Mouse (Mus musculus) embryonic stem cell, embryonic (primary cell): ENCODE measurements around the gene Pfdn2.
"Not testable (repeated sequence)": the region's sequence is repeated elsewhere in the genome, so short reads cannot be mapped to it uniquely, and the experiment has no call there.

ENCODE experiments used
- CTCF ChIA-PET, 4 experiments: fragments of 300-600 bp in 2 of 4; fragments of 350-600 bp in 2 of 4; sonication (Branson Sonifier 250); formaldehyde crosslinking; loops; one replicate each; lab custom pipeline; 2022; ENCODE audit warnings: inconsistent platforms in 2 of 4; lab: Charles Lee
- POLR2A ChIA-PET, 4 experiments: fragments of 300-600 bp in 2 of 4; fragments of 350-600 bp in 2 of 4; sonication (Branson Sonifier 250); formaldehyde crosslinking; loops; one replicate each; lab custom pipeline; 2022; ENCODE audit warnings: antibody characterized with exemption in 4 of 4, inconsistent platforms in 1 of 4; lab: Charles Lee

Pfdn2 gene

DNA sequence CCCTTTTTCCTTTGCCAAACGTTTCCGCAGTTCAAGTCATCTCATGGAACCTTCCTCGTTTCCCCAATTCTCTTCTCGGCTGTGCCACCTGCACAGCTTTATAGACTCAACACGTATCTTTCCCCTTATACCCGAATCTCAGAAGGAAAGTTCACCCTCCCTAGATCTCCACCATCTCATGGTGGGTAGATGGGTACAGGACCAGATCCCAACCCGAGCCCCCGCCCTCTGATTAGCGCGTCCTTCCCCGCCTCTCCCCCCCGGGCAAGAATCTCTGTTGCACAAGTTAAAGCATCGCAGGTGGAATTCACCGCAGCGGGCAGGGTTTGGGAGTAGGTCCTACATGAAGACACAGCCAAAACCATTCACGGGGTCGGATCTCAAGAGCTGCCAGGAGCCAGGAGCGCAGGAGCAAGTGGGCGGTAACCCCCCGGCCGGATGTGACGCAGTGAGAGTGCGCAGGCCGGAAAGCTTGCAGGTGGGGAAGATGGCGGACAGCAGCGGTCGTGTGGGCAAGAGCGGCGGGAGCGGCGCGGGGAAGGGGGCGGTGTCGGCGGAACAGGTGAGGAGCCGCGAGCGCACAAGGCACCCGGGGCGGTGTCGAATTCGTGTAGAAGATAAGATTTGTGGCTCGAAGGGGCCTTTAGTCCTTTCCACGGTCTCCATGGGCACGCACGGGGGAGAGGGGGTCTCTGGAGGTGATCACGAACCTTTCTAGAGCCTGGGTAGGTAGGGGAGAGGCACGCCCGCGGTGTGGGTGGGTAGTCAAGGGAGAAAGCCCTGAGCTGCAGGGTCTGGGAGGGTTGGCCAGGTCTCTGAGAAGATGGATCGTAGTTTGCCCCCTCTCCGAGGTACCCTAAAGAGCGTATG, at the start of gene Pfdn2, which contains the start of gene Nit1:
Gene Pfdn2 (plus strand): TSS at position 446 of the 870 bp plus-strand sequence.
Gene Nit1 (minus strand): TSS at position 422 of the 870 bp plus-strand sequence.
- POLR2A ChIA-PET = interaction anchor here (0.6 to 8.7 kb wide), 63 partner anchors 7 to 233 kb away, joined by 3 to 90 read pairs (median 4); partner anchors contain the start of genes Dedd (in 4 of the 4), Klhdc9 (in 3 of the 4), Ppox (in 3 of the 4) and B4galt3 (in 2 of the 4)
- CTCF ChIA-PET = interaction anchor here (0.5 to 2.9 kb wide), 14 partner anchors 11 to 125 kb away, joined by 3 to 14 read pairs (median 4); partner anchors contain the start of gene Klhdc9 (in 2 of the 4)

DNA sequence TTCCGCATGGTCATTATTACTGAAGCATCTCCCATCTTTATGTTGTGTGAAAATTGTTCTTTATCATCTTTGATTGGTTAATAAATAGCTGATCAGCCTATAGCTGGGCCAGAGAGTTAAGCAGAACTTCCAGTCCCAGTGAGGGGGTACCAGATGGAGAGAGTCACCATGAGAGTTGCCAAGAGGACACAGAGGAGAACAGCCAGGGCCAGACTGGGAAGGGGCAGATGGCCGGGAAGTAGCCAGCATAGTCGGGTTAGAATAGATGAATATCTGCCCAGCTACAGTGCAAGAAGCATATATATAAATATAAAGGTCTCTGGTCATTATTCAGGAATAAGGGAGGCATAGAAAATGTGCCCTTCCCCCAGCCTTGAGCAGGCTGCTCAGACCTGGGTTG, 47.2 kb upstream of the Pfdn2 start:
- ChIA-PET CTCF (interaction anchor here in 1 of 4 experiments (1.0 kb wide), 1 partner anchor 17 kb away, joined by 3 read pairs; the partner anchor contains the start of gene Ppox), POLR2A (interaction anchor here in 2 of 4 experiments (0.5 to 1.4 kb wide), 8 partner anchors 11 to 54 kb away, joined by 3 to 4 read pairs (median 4); partner anchors contain the start of genes Ppox (in 1 of the 2) and Usp21 (in 1 of the 2))

DNA sequence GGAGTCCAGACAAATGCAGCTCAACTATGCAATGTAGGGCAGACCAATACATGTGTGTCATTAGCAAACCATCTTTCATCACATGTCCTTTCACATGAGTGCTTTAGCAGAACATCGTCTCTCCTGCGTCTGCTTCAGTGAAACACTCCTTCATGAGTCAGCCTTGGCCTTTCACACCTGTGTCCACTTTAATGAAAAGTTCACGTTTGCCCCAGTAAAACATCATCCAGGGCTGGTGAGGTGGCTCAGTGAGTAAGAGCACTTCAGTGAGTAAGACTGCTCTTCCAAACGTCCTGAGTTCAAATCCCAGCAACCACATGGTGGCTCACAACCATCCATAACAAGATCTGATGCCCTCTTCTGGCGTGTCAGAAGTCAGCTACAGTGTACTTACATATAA, 39.3 kb upstream of the Pfdn2 start:
- POLR2A ChIA-PET = interaction anchor here in 3 of 4 experiments (0.6 to 2.6 kb wide), 10 partner anchors 9 to 195 kb away, joined by 3 to 7 read pairs (median 4); partner anchors contain the start of genes Fcer1g (in 1 of the 3), Ppox (in 1 of the 3) and Ufc1 (in 1 of the 3)
- CTCF ChIA-PET = not testable (repeated sequence)

DNA sequence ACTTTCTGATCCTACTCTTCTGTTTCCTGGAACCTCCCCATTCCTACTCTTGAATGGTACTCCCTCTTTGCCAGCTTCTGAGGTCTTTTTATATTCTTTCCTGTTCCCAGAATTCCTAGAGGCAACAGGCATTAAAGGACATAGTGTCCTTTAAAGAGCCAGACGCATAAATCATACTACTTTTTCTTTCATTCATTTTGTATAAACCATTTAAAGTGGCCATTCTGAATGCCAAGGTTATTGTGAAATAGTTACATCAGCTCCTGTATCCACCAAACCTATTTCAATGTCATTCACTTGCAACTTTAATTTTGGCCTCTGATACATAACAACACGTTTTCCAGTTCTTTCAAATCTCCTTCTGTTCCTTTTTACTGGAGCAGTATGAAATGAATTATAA, 36.1 kb upstream of the Pfdn2 start:
- ChIA-PET CTCF (interaction anchor here in 2 of 4 experiments (0.7 to 1.9 kb wide), 4 partner anchors 10 to 89 kb away, joined by 3 to 7 read pairs (median 4); partner anchors contain the start of gene Ppox (in 1 of the 2)), POLR2A (interaction anchor here in 3 of 4 experiments (0.7 to 3.2 kb wide), 15 partner anchors 10 to 193 kb away, joined by 3 to 15 read pairs (median 5); partner anchors contain the start of genes Nit1 (in 1 of the 3), Pfdn2 (in 1 of the 3), Ppox (in 1 of the 3) and Ufc1 (in 1 of the 3))

DNA sequence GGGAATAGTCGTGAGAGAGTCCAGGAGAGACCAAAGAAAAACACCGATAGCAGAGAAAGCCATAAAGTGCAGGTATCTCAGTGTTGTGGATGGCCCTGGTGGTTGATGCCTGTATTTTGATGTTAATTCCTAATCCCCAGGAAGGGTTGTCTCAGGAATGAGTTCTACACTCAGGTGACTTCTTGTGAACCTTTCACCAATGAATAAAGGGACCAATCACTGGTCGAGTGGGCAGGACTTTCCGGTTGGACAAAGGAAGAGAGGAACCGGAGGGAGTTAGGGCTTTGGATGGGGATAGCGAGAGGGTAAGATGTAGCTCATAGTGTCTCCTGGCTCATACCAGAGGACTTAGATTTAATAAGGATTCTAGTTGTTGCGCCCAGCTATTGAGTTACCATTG, 25.7 kb upstream of the Pfdn2 start:
- CTCF ChIA-PET = interaction anchor here in 1 of 4 experiments (0.8 to 2.2 kb wide), 8 partner anchors 15 to 244 kb away, joined by 3 to 9 read pairs (median 4); partner anchors contain the start of genes Klhdc9 and Ppox
- POLR2A ChIA-PET = interaction anchor here (0.6 to 5.1 kb wide), 48 partner anchors 9 to 424 kb away, joined by 3 to 72 read pairs (median 4); partner anchors contain the start of genes Dedd (in 3 of the 4), Nit1 (in 3 of the 4), Pfdn2 (in 3 of the 4) and Klhdc9 (in 2 of the 4)

DNA sequence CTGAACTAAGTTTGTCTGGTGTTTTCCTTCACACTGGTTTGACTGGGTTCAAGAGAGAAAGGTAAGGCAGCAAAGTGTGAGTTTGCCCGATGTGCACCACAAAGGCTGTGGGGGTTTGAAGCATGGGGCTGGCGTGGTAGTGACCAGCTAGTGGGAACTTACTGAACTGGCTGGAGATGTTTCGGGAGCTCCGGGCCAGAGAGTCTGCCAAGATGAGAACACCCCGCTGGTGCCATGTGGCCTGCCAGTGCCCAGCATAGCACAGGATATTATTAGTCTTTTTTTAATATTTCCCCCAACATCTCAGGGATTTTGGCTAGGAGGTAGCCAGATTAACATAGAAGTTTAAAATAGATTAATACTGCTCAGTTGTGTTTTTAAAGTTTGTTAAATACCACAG, 25.3 kb upstream of the Pfdn2 start:
- ChIA-PET CTCF (interaction anchor here in 1 of 4 experiments (0.8 to 2.2 kb wide), 8 partner anchors 14 to 244 kb away, joined by 3 to 9 read pairs (median 4); partner anchors contain the start of genes Klhdc9 and Ppox), POLR2A (interaction anchor here (0.6 to 5.1 kb wide), 46 partner anchors 8 to 425 kb away, joined by 3 to 72 read pairs (median 4); partner anchors contain the start of genes Dedd (in 3 of the 4), Nit1 (in 3 of the 4), Pfdn2 (in 3 of the 4) and Klhdc9 (in 2 of the 4))

DNA sequence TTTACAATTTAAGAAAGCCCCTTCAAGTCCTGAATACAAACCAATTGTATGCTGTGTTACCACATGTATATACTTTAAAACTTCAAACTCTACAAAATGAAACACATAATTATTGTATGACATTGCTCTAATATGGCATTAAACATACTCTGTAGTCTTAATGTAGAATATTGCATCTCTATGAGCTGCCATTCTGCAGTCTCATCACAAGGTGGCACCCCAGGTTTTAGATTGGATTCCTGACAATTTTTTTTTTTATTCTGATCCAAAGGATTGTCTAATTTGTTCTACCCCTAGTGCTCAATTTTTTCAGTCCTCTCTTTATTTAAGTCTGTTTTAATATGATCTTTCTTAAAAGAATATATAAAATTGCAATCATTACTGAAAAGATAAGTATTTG, 24.1 kb upstream of the Pfdn2 start:
- POLR2A ChIA-PET = interaction anchor here (0.6 to 5.1 kb wide), 47 partner anchors 9 to 181 kb away, joined by 3 to 72 read pairs (median 5); partner anchors contain the start of genes Klhdc9 (in 3 of the 4), Nit1 (in 3 of the 4), Pfdn2 (in 3 of the 4) and Alyref2 (in 2 of the 4)

DNA sequence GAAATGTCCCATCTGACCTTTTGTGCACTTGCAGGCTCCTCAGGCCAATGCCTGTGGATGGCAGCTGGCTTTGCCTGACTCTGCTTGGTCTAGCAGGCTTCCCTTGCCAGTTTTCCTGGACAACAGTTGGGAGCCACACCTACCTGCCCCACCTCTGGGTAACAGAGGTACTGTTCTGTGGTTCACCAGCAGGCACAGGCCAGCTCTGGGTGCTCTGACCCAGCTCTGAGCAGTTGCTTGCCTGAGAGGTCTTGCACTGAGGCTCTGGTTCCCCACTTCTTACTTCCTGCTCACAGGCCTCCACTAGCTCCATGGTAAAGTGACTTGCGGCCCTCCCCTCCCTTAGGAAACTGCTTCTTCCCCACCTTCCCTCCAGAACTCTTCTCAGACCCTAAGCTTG, 23.5 kb upstream of the Pfdn2 start:
- CTCF ChIA-PET = interaction anchor here (0.5 to 4.9 kb wide), 43 partner anchors 11 to 807 kb away, joined by 3 to 67 read pairs (median 4); partner anchors contain the start of genes Klhdc9 (in 2 of the 4), Nit1 (in 2 of the 4), Pfdn2 (in 2 of the 4) and Ppox (in 2 of the 4)
- POLR2A ChIA-PET = interaction anchor here (0.6 to 5.1 kb wide), 60 partner anchors 9 to 181 kb away, joined by 3 to 72 read pairs (median 4); partner anchors contain the start of genes Klhdc9 (in 3 of the 4), Nit1 (in 3 of the 4), Pfdn2 (in 3 of the 4) and Alyref2 (in 2 of the 4)

More for the DNA sequence above, 24.1 kb upstream of the Pfdn2 start:
- CTCF ChIA-PET = interaction anchor here (0.6 to 4.9 kb wide), 34 partner anchors 14 to 247 kb away, joined by 3 to 67 read pairs (median 4); partner anchors contain the start of genes Klhdc9 (in 2 of the 4), Nit1 (in 2 of the 4), Pfdn2 (in 2 of the 4) and Ppox (in 2 of the 4)

DNA sequence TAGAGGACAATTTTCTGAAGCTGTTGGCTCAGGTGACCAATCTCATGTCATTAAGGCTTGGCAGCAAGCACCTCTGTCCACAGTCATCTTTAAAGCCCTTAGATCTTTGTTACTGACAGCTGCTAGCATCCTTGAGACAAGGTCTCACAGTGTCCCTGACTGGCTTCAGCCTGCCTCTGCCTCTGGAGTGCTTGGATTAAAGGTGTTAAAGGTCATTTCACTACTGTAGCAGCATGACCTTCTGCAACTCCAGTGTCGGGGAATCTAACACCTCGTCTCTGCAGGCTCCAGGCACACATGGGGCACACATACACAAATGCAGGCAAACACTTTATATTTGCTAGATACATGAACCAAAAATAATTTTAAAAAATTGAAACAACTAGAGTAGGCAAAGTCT, 19.9 kb upstream of the Pfdn2 start:
- CTCF ChIA-PET = interaction anchor here in 2 of 4 experiments (0.5 to 4.9 kb wide), 3 partner anchors 32 to 176 kb away, joined by 3 to 67 read pairs (median 3); partner anchors contain the start of gene Klhdc9 (in 1 of the 2)

DNA sequence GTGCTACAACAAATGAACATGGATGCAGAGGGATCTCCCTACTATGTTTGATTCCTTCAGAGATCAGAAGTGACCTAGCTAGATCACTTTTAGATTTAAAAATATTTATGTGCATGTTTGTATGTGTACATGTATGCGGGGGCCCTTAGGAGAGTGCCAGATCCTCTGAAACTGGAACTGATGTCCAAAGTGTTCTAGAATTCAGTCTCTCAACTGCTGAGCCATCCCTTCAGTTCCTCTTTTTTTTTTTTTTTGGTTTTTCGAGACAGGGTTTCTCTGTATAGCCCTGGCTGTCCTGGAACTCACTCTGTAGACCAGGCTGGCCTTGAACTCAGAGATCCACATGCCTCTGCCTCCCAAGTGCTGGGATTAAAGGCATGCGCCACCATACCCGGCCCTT, 18.9 kb upstream of the Pfdn2 start:
- CTCF ChIA-PET = not testable (repeated sequence)
- POLR2A ChIA-PET = interaction anchor here in 2 of 4 experiments (0.9 to 3.1 kb wide), 9 partner anchors 16 to 176 kb away, joined by 3 to 30 read pairs (median 6); partner anchors contain the start of genes Klhdc9 (in 2 of the 2), Alyref2 (in 1 of the 2), B4galt3 (in 1 of the 2) and Nit1 (in 1 of the 2)

More for the DNA sequence above, 19.9 kb upstream of the Pfdn2 start:
- POLR2A ChIA-PET = interaction anchor here in 2 of 4 experiments (0.8 to 3.1 kb wide), 14 partner anchors 9 to 176 kb away, joined by 3 to 20 read pairs (median 4); partner anchors contain the start of genes B4galt3 (in 2 of the 2), Nit1 (in 2 of the 2), Pfdn2 (in 2 of the 2) and Klhdc9 (in 1 of the 2)

DNA sequence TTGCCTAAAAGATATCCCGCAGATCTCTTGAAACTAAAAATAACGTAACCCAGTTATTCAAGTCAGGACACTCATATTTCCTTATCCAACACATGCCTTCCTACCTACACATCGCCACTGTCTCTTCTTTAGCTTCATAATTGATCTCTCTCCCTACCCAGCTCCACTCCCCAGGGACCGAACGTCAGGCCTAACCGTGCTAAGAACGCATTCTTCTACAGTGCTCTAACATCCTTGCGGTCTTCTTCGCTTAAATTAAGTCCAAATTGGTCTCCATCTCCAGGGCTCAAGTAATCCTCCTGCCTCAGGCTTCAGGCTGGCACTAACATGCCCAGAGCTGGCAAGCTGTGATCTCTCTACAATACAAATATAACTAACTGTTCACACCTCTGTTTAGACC, 17.2 kb upstream of the Pfdn2 start:
- ChIA-PET CTCF (interaction anchor here in 3 of 4 experiments (0.6 to 1.4 kb wide), 7 partner anchors 26 to 1619 kb away, joined by 3 to 7 read pairs (median 4); partner anchors contain the start of gene Ppox (in 2 of the 3)), POLR2A (interaction anchor here (0.6 to 4.5 kb wide), 58 partner anchors 8 to 197 kb away, joined by 3 to 34 read pairs (median 4); partner anchors contain the start of genes Nit1 (in 4 of the 4), Pfdn2 (in 4 of the 4), Ppox (in 3 of the 4) and Usf1 (in 3 of the 4))

DNA sequence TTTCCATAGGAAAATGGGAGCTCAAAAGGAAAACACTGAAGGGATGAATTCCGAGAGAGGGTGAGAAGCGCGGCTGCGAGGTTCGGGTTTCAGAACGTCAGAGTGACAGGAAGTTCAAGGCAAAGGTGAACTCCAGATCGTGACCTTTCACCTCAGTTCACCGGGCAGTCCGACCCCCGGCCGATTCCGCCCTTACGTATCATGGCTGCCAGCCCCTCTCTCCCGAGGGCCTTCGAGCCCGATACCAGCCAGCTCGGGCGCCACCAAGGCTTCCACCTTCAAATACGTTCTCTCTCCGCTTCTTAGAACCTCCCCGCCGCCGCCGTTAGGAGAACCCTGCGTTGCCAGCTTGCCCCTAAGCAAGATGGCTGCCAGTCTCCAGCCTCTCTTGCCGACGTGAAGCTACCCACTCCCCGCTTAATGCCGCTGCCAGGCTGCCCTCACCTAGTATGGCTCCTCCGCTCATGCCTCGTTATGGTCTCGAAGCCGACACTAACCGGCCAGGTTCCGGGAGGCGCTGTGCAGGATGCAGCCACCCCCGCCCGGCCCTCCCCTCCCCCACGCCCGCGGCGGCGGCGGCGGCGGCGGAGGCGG, 16.5 kb upstream of the Pfdn2 start, which contains the start of gene Dedd:
Gene Dedd (plus strand): TSS at position 307 of the 594 bp plus-strand sequence.
- POLR2A ChIA-PET = interaction anchor here (0.6 to 4.5 kb wide), 62 partner anchors 9 to 187 kb away, joined by 3 to 34 read pairs (median 4); partner anchors contain the start of genes Nit1 (in 4 of the 4), Pfdn2 (in 4 of the 4), B4galt3 (in 3 of the 4) and Ppox (in 3 of the 4)
- CTCF ChIA-PET = interaction anchor here in 2 of 4 experiments (0.7 to 1.4 kb wide), 6 partner anchors 25 to 166 kb away, joined by 3 to 7 read pairs (median 4); partner anchors contain the start of gene Ppox (in 2 of the 2)

DNA sequence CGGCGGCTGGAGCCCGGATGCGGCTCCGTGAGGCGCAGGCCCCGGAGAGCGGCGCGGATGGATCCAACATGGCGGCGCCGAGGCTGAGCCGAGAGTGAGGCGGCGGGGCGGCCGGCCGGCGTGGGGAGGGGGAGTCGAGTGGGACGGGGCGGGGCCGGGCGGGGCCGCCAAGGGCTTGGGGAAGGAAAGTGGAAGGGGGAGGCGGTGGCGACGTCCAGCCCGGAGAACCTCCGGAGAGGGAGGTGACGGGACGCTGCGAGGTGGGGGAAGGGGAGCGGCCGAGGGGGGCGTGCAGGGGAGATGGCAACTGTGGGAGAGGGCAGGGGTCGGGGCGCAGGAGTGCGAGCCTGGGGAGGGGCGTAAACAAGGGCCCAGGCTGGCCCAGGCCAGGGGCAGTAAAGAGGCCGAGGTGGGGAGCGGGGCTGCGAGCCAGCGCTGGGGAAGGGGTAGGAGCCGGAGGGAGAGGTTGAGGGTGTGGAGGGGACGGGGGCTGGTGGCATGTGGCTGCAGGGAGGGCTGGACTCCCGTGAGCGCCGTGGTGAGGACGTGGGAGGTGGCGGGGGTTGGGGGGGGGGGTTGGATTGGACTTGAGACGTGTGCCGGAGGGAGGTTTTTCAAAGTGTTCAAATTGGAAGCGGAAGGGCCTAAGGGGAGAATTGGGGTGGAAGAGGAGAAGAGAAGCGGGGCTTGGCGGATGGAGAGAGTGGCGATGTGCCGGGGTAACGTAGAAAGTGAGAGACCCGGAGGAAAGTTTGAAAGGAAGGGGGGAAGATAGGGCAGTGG, 15.8 kb upstream of the Pfdn2 start:
- ChIA-PET POLR2A (interaction anchor here (0.6 to 4.5 kb wide), 48 partner anchors 8 to 216 kb away, joined by 3 to 34 read pairs (median 5); partner anchors contain the start of genes Nit1 (in 3 of the 4), Pfdn2 (in 3 of the 4), B4galt3 (in 2 of the 4) and F11r (in 2 of the 4)), CTCF (interaction anchor here in 3 of 4 experiments (0.6 to 1.4 kb wide), 5 partner anchors 25 to 165 kb away, joined by 3 to 7 read pairs (median 4); partner anchors contain the start of gene Ppox (in 1 of the 3))

DNA sequence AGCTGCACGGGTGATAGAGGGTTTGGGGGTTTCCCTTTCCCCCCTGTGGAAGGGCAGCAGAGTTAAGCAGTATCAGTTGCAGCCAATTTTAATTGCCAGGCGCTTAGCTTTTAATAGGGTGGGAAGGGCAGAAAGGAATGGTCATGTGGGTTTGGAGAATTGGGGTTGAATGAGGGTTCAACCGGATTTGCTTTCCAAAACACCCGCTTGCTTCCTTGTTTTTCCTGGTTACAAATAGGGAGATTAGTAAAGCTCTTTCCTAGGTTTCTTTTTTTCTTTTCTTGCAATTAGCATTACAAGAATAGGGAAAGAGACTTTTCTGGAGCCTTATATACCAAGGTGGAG, 15.3 kb upstream of the Pfdn2 start:
- ChIA-PET POLR2A (interaction anchor here in 3 of 4 experiments (0.6 to 4.5 kb wide), 25 partner anchors 8 to 216 kb away, joined by 3 to 34 read pairs (median 4); partner anchors contain the start of genes Nit1 (in 3 of the 3), Pfdn2 (in 3 of the 3), Adamts4 (in 1 of the 3) and B4galt3 (in 1 of the 3)), CTCF (interaction anchor here in 2 of 4 experiments (0.6 to 1.1 kb wide), 2 partner anchors 26 to 171 kb away, joined by 3 to 4 read pairs; no protein-coding TSS in a partner anchor)
